Mouse (Mus musculus) heart, adult 9 months (tissue): ENCODE results near the gene Nr3c2.

ENCODE experiments used
- DNase-seq, 2 experiments: peaks; one replicate each; pipeline ENCODE4 v3.0.0; 2022; ENCODE audit warnings: low spot score in 2 of 2

Nr3c2 gene

DNA sequence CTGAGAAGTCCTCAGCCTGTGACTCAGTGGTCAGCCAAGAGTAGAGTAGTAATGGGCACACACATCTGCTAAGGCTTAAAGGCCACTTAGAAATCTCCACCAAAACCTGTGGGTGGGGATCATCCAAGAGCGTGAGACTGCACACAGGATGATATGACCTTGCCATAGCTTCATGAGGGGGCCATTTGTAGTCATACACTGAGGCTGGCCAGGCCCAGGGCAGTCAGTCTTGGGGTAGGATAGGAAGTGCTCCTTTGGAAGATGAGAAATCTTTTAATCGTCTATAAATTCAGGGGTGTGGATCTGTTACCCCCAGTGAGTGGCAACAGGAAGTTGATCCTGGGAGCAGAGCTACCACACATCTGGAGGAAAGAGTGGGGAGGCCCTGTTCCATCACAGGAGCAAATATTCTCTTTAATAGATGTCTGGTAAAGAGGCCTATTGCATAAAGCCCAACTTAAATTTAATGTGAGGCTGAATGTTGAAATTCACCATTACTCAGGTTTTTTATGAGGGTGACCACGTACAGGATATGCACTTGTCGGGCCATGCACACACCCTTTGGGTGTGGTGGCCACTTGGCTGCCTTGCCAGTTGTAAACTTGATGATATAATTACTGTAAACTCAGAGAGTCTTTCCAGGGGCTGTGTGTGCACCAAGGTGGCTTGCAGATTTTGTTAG, 270.7 kb downstream of the Nr3c2 start:
- no peak for DNase-seq

GRCm38 (mm10) chr8:77170439-77170759, 271.2 kb downstream of the Nr3c2 start:
- DNase-seq, result no peak

DNA sequence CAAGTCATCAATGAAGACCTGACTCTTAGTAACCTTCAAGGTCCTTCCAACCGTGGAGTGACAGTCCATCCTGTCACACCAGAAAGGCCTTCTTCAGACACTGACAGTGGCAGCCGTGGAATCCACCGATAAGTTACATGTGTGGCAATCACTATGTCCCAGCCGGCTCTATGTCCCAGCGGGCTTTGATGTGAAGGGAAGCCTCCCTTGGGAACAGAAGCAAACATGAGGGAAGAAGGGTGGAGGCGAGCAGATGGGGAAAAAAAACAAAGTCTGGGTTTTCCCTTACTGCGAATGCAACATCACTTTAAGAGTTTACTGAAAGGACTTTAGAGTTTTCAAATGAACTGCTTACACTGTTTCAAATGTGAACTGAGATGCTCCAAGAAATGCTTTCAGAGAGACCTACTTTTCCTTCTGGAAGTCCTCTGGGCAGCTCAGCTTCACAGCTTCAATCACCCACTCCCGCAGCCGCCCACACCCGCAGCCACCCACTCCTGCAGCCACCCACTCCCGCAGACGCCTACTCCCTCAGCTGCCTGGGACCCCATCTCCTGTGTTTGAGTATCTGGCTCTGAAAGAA, 273.9 kb downstream of the Nr3c2 start:
- DNase-seq, result peak in 1 of 2 experiments; percentile 11

- DNase-seq, result peak; percentile 4 to 19
These were observed 274.5 kb downstream of the Nr3c2 start for GRCm38 (mm10) chr8:77173736-77174135.

DNA sequence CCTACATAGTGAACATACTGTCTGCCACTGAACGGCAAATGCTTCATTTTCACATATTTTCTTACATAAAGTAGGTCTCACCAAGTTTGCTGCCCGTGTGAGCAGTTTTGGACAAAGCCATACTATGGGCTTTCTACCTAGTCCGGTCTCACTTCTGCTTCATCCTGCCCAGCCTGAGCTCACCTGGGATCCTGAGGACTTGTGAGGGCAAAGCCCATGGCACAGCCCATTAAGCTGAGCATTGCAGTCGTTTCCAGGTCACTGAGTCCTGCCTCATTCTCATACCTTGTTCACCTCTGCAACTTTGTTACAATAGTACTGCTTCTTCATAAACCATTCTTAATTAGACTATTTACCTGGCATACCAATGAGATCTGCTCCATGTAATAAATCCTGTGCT, 276.2 kb downstream of the Nr3c2 start:
- DNase-seq, result no peak

GRCm38 (mm10) chr8:77176343-77176742, 277.1 kb downstream of the Nr3c2 start:
- no peak for DNase-seq

GRCm38 (mm10) chr8:77185816-77186215, 286.6 kb downstream of the Nr3c2 start:
- no peak for DNase-seq

DNA sequence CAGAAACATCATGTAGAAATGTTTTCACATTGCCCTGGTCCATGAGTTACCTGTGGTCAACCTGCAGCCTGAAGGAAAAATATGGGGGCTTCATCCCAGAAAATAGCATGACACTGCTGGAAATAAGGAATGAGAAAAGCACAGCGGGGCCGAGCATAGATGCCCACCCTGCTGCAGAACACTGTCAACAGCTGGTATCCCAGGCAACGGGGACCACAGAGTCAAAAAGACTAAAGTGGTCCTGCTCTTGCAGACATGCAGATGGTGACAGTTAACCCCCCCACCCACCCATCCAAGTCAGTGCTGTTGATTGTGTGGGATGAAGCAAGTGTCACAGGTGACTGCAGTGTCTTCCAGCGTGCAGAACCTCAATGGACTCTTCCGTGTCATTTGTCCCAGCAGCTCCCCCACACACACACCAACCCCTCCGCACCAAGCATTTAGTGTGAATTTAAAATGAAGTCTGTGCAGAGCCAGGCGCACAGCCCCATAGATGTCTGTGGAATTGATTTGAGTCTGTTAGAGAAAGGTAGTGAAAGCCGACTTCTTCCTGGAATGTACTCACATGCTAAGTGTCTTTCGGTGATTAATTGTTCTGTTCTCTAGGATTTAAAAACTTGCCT, 287.8 kb downstream of the Nr3c2 start:
- no peak for DNase-seq

GRCm38 (mm10) chr8:77187748-77188147, 288.5 kb downstream of the Nr3c2 start:
- DNase-seq, result no peak

DNA sequence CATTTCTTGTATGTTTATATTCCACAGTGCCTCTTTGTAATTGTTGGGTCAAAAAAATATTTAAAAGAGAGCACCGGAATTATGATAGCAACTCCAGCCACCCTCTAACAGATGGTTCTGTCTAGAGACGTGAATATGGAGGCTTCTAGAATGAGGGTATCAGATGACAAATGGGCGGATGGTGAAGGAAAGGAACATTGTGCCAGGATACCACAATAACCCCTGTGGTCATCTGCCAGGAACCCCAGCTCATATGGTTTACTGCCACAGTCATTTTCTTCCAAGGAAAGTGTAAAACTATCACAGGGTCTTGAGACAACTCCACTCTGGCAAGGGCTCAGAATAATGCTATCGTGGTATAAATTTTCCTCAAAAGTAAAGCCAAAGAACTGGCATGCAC, 289.1 kb downstream of the Nr3c2 start:
- no peak for DNase-seq

GRCm38 (mm10) chr8:77189318-77189717, 290.1 kb downstream of the Nr3c2 start:
- no peak for DNase-seq

- DNase-seq, result no peak
These were observed 291.2 kb downstream of the Nr3c2 start for GRCm38 (mm10) chr8:77190393-77190792.

DNA sequence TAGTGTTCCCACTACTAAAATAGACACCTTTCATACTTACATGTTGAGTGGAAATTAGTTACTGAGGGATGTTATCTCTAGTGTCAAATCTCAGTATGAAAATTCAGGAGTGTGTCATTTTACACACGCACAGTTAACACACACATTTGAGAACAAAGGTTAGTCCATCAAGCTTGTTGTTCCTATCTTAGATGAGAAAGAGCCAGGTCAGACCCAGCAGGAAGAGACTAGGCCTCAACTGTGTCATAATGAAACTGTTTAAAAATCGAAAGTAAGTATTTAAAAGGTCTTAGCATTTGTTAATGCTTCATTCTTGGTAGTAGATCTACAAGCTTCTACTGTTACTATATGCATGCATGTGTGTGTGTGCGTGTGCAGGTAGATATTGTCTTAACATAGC, 310.1 kb downstream of the Nr3c2 start:
- no peak for DNase-seq

- no peak for DNase-seq
These were observed 314.7 kb downstream of the Nr3c2 start for GRCm38 (mm10) chr8:77213893-77214464.

DNA sequence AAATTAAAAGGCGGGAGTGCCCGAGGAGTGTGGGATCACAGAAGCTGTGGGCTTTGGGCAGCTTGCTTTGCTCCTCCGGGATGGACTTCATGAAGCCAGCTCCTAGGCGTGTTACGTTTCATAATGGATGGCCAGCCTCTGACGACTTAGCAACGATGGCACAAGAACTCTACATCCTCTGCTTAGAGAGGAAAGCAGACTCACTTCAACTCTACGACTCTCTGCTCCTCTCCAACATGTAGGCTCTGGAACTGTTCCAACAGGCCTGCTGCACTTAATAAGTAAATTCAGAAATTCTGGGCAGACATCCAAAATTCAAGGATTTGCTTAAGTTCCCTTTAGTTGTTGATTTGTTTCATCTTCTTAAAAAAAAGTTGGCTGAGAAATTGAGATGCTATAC, 315.4 kb downstream of the Nr3c2 start:
- DNase-seq, result no peak

DNA sequence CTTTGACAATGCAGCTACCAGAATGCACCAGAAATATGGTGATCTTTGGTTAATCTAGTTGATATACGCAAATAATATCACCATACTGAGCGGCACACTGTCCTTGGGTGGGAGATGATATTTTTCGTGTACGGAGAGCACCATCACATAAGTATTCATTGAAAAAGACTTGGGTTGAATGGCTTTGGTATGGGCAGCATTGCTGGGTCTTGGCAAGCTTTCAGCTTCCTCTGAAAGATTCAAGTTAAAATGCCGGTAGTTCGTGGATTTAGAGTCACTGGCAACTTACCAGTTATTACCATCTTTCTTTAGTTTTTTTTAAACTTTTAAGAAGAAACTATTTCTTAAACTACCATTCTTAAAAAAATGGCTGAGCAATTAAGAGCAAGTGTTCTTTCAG, 315.9 kb downstream of the Nr3c2 start:
- DNase-seq, result no peak

- DNase-seq, result peak in 1 of 2 experiments; percentile 18
These were observed 323.9 kb downstream of the Nr3c2 start for GRCm38 (mm10) chr8:77223123-77223522.

DNA sequence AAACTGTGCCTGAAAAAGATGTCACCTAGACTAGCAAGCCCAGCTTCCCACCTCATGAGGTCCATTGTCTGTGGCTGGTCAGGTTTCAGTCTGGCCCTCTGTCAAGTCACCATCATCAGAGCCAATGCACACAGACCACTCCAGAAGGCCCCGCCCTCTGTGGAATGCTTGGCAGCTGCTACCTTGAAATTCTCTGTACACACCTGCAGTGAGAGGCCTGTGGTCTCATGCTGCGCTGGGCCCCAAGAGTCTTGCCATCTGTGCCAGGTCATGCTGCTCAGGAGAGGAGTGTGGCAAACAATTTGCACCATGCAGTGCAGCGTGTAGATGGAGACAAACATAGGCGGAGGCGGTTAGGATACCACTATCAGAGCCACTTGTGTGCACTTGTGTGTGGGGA, 328.5 kb downstream of the Nr3c2 start:
- DNase-seq, result no peak

- DNase-seq, result no peak
These were observed 329.4 kb downstream of the Nr3c2 start for GRCm38 (mm10) chr8:77228688-77229087.

- DNase-seq, result no peak
These were observed 332.0 kb downstream of the Nr3c2 start for GRCm38 (mm10) chr8:77231211-77231610.

- DNase-seq, result no peak
These were observed 332.6 kb downstream of the Nr3c2 start for GRCm38 (mm10) chr8:77231834-77232233.

- peak; percentile 16 to 53 for DNase-seq
These were observed 333.2 kb downstream of the Nr3c2 start for GRCm38 (mm10) chr8:77232411-77232810.

DNA sequence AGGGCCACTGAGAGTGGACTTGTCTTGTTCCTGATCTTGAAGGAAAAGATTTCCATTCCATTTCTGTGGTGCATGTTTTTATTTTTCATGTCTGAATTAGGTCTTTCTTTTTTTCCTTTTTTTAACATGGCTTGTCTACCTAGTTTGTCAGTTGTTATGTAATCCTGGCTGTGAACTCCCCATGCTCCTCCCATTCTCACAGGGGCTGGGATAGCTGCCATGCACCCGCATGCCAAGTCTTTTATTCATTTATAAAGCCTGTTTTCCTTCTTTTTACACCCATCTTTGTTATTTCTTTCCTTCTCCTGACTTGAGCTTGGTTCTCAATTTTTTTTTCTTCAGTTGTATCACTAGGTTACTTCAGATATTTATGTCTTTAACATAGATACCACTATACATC, 337.5 kb downstream of the Nr3c2 start:
- DNase-seq, result peak; percentile 31 to 53
